Comparison of ENCODE assay signal across 9 mouse cellular contexts in genomic region chr9:99153655-99154054, GRCm38 (mm10). TPM values are rescaled to one million over a fixed set of nuclear protein-coding genes. Genes with fewer than 3 reads are reported as not detected.
DNase-seq lines count a peak whose midpoint lies in the region; ATAC-seq and TF ChIP-seq lines count a peak whose summit lies in the region.
"Had no signal": no experiment of that assay in that cellular context is flagged by ENCODE, and none has a peak within 500 bp of the region (broad histone marks: within the 10 kb centered on the region; RNA-seq: fewer than 3 reads in every experiment).

No protein-coding gene starts in this region.

- no peaks in the 10 kb centered on the region; the same call in 1 of the 2 replicates for H3K36me3 ChIP-seq in intestine, postnatal 0 days (ENCODE audit: control insufficient read depth, insufficient read depth)
- no peaks in the 10 kb centered on the region for H3K36me3 ChIP-seq in intestine, embryonic 16.5 days (ENCODE audit: control insufficient read depth, insufficient read depth, low read length)
- H3K36me3 ChIP-seq: limb, embryonic 15.5 days had no signal

- 0 out of 2 replicates have a peak, but pooled peaks have one; percentile 27 for TF ChIP-seq CTCF in intestine, postnatal 0 days (IDR thresholded peaks at IDR 0.05; ENCODE audit: low read depth)

- no peaks in the 10 kb centered on the region for H3K27me3 ChIP-seq in intestine, postnatal 0 days (replicated peaks; ENCODE audit: control insufficient read depth, insufficient read depth, low read length)
- no peaks in the 10 kb centered on the region for H3K27me3 ChIP-seq in intestine, embryonic 16.5 days (replicated peaks; ENCODE audit: control insufficient read depth, insufficient read depth, low read length)
- H3K27me3 ChIP-seq: limb, embryonic 15.5 days had no signal

- no peak overlapping the region for H3K4me3 ChIP-seq in intestine, postnatal 0 days (ENCODE audit: low read depth, low read length)
- no peak overlapping the region for H3K4me3 ChIP-seq in intestine, embryonic 16.5 days (ENCODE audit: low read length)
- H3K4me3 ChIP-seq: limb, embryonic 15.5 days had no signal

- DNase-seq in MN1 (ENCODE audit: low spot score), result peak; percentile 72
- DNase-seq in cerebellum, adult 8-10 months, result peak; percentile 33
- DNase-seq in kidney, postnatal 14 days, result peak; percentile 79
- DNase-seq in B cell, adult 2 months, result no peak
- no peak for DNase-seq in layer of hippocampus, adult 9-11 months
- no peak for DNase-seq in gastrocnemius, adult 8-10 months (ENCODE audit: low spot score in 2 of 2)

- no peak overlapping the region for H3K9ac ChIP-seq in intestine, postnatal 0 days (ENCODE audit: low read depth, low read length)
- no peak overlapping the region for H3K9ac ChIP-seq in intestine, embryonic 16.5 days (ENCODE audit: low read depth, low read length)
- H3K9ac ChIP-seq: limb, embryonic 15.5 days had no signal

- H3K4me2 ChIP-seq in intestine, postnatal 0 days (replicated peaks; ENCODE audit: low read depth), result no peak overlapping the region
- H3K4me2 ChIP-seq in intestine, embryonic 16.5 days (ENCODE audit: low read depth, low read length), result no peak overlapping the region
- H3K4me2 ChIP-seq: limb, embryonic 15.5 days had no signal

- ATAC-seq in intestine, postnatal 0 days, result no peak
- ATAC-seq in intestine, embryonic 16.5 days, result no peak; the same call in 1 of the 2 replicates

- no peaks in the 10 kb centered on the region for H3K4me1 ChIP-seq in intestine, postnatal 0 days (replicated peaks; ENCODE audit: control insufficient read depth, insufficient read depth, low read length)
- H3K4me1 ChIP-seq in intestine, embryonic 16.5 days (ENCODE audit: control insufficient read depth, insufficient read depth, low read length), result peaks cover 3% of the 10 kb centered on the region; the same call in 1 of the 2 replicates

- WGBS in intestine, postnatal 0 days, result 44% methylated on average over 3 of the region's 3 CpGs
- WGBS in intestine, embryonic 16.5 days, result 42% methylated on average over 3 of the region's 3 CpGs

- no peak overlapping the region for H3K27ac ChIP-seq in intestine, postnatal 0 days (ENCODE audit: low read depth, low read length)
- H3K27ac ChIP-seq in intestine, embryonic 16.5 days (ENCODE audit: low read length), result no peak overlapping the region
- H3K27ac ChIP-seq: limb, embryonic 15.5 days had no signal

- H3K9me3 ChIP-seq in intestine, postnatal 0 days (ENCODE audit: control insufficient read depth), result no peaks in the 10 kb centered on the region
- no peaks in the 10 kb centered on the region for H3K9me3 ChIP-seq in intestine, embryonic 16.5 days (ENCODE audit: control insufficient read depth, low read length)
- H3K9me3 ChIP-seq: limb, embryonic 15.5 days had no signal

RNA-seq across cellular contexts. Expression of gene Pik3cb, which starts 13.2 kb away (rescaled TPM):
- polyA plus RNA-seq in intestine, postnatal 0 days (2015; fragmentation: Nextera tagmentation; extraction: Ambion mirVana), result 1.2 and 1.6 TPM in 2 replicates
- polyA plus RNA-seq in intestine, embryonic 16.5 days (2015; fragmentation: Nextera tagmentation; extraction: Ambion mirVana), result 0.72 and 0.73 TPM in 2 replicates
- 1 to 10 TPM; 5.8 to 7.7 (median 6.6) TPM for total RNA-seq in gastrocnemius, adult 8-10 months (2022)

Comparison
In these comparisons a context has a peak if more than half of its experiments do, and no peak if none do; other contexts are left out.
1. DNase-seq: peak in MN1 (single experiment), cerebellum, adult 8-10 months (single experiment) and kidney, postnatal 14 days (single experiment); none in B cell, adult 2 months (0 of 2), layer of hippocampus, adult 9-11 months (single experiment) and gastrocnemius, adult 8-10 months (0 of 2).